Mouse (Mus musculus): Measurements from ENCODE around the gene Ankrd66. TPM values are rescaled to one million over a fixed set of nuclear protein-coding genes. Genes with fewer than 3 reads are reported as not detected.
"Not testable (repeated sequence)": the region's sequence is repeated elsewhere in the genome, so short reads cannot be mapped to it uniquely, and the experiment has no call there.

Gene Ankrd66
- polyA plus RNA-seq, 1 experiment, result not detected

DNA sequence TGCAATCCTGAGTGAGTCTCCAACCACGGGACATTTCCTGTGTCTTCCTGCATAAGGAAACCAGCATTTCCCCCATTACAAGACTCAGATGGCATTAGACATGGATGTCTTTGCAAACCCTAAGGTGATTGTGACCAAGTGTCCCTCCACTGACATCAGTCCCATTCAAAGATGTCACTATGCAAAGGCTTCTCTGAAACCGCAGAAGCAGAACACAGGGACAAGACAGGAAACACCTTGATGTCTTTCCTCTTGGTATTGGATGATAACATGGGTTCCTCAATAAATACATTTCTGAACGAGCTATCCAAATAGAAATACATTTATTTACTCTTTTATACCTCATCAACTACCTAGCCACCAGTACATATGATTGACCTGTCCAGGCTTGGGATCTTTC is 42.2 kb downstream of the Ankrd66 start:
- Histone ChIP-seq H3K27me3 (ENCODE audit: control insufficient read depth, insufficient read depth, low read length) (no peaks in the 10 kb centered on the region), H3K4me1 (replicated peaks; ENCODE audit: control insufficient read depth, insufficient read depth, low read length) (no peaks in the 10 kb centered on the region), H3K27ac (ENCODE audit: control insufficient read depth, insufficient read depth, low read length) (no peak overlapping the region), H3K36me3 (ENCODE audit: control insufficient read depth, insufficient read depth, low read length) (no peaks in the 10 kb centered on the region), H3K4me3 (ENCODE audit: control insufficient read depth, insufficient read depth, low read length) (no peak overlapping the region)
- 18% methylated on average over 3 of the region's 3 CpGs for WGBS
- TF ChIP-seq CTCF (IDR thresholded peaks at IDR 0.05; ENCODE audit: borderline replicate concordance, control insufficient read depth, extremely low read depth, insufficient read depth, low read length, poor library complexity) (no peak), POLR2A (IDR thresholded peaks at IDR 0.05; ENCODE audit: control insufficient read depth, extremely low read depth, insufficient read depth, low read length, poor library complexity) (no peak)
- DNase-seq, result no peak

DNA sequence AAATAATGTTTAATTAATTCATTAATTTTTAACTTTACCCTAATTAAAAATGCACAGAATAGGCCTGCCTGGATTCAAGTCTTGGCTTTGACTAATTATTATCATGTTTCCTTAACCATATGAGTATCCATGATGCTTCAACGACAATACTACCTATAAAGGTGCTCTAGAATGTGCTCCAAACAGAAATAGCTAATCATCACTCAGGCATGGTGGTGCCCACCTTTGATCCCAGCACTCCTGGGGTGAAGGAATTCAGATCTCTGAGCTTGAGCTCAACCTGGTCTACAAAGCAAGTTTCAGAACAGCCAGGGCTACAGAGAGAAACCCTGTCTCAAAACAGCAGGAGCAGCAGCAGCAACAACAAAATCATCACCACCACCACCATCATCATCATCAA is 42.9 kb downstream of the Ankrd66 start:
- H3K4me3 ChIP-seq (ENCODE audit: control insufficient read depth, insufficient read depth, low read length), result no peak overlapping the region
- H3K27ac ChIP-seq (ENCODE audit: control insufficient read depth, insufficient read depth, low read length), result no peak overlapping the region
- no peaks in the 10 kb centered on the region for H3K4me1 ChIP-seq (replicated peaks; ENCODE audit: control insufficient read depth, insufficient read depth, low read length)
- WGBS, result 86% methylated on average over 1 of the region's 1 CpGs
- H3K27me3 ChIP-seq (ENCODE audit: control insufficient read depth, insufficient read depth, low read length), result no peaks in the 10 kb centered on the region
- no peak for DNase-seq
- no peak for TF ChIP-seq CTCF (IDR thresholded peaks at IDR 0.05; ENCODE audit: borderline replicate concordance, control insufficient read depth, extremely low read depth, insufficient read depth, low read length, poor library complexity)
- no peak for TF ChIP-seq POLR2A (IDR thresholded peaks at IDR 0.05; ENCODE audit: control insufficient read depth, extremely low read depth, insufficient read depth, low read length, poor library complexity)
- H3K36me3 ChIP-seq (ENCODE audit: control insufficient read depth, insufficient read depth, low read length), result no peaks in the 10 kb centered on the region

GRCm38 (mm10) chr17:43497521-43497920 is 45.9 kb downstream of the Ankrd66 start:
- H3K27ac ChIP-seq (ENCODE audit: control insufficient read depth, insufficient read depth, low read length), result no peak overlapping the region
- 74% methylated on average over 4 of the region's 4 CpGs for WGBS
- H3K4me3 ChIP-seq (ENCODE audit: control insufficient read depth, insufficient read depth, low read length), result no peak overlapping the region
- H3K27me3 ChIP-seq (ENCODE audit: control insufficient read depth, insufficient read depth, low read length), result no peaks in the 10 kb centered on the region
- H3K36me3 ChIP-seq (ENCODE audit: control insufficient read depth, insufficient read depth, low read length), result no peaks in the 10 kb centered on the region
- H3K4me1 ChIP-seq (replicated peaks; ENCODE audit: control insufficient read depth, insufficient read depth, low read length), result no peaks in the 10 kb centered on the region
- no peak for TF ChIP-seq CTCF (IDR thresholded peaks at IDR 0.05; ENCODE audit: borderline replicate concordance, control insufficient read depth, extremely low read depth, insufficient read depth, low read length, poor library complexity)
- DNase-seq, result no peak

DNA sequence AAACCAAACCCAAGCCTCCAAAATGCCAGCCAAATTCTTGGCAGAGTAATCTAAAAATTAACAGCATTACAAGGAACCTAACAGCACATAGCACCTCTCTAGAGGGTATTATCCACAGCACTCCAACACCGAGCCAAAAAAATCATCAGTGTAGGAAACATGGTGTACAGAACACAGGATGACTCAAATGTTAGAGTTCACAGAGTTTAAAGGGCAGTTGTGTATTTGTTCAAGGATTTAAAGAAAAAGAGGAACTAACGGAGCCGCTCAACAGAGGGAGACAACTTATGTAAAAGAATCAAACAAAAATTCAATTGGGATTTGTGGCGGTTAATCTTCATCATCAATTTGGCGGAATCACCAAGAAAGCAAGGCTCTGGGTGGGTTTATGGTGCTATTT is 47.9 kb downstream of the Ankrd66 start:
- Histone ChIP-seq H3K27me3 (ENCODE audit: control insufficient read depth, insufficient read depth, low read length) (no peaks in the 10 kb centered on the region), H3K4me1 (replicated peaks; ENCODE audit: control insufficient read depth, insufficient read depth, low read length) (no peaks in the 10 kb centered on the region), H3K36me3 (ENCODE audit: control insufficient read depth, insufficient read depth, low read length) (no peaks in the 10 kb centered on the region), H3K4me3 (ENCODE audit: control insufficient read depth, insufficient read depth, low read length) (no peak overlapping the region), H3K27ac (ENCODE audit: control insufficient read depth, insufficient read depth, low read length) (no peak overlapping the region)
- WGBS, result 49% methylated on average over 5 of the region's 5 CpGs
- DNase-seq, result no peak
- TF ChIP-seq CTCF (IDR thresholded peaks at IDR 0.05; ENCODE audit: borderline replicate concordance, control insufficient read depth, extremely low read depth, insufficient read depth, low read length, poor library complexity) (no peak), POLR2A (IDR thresholded peaks at IDR 0.05; ENCODE audit: control insufficient read depth, extremely low read depth, insufficient read depth, low read length, poor library complexity) (no peak)

DNA sequence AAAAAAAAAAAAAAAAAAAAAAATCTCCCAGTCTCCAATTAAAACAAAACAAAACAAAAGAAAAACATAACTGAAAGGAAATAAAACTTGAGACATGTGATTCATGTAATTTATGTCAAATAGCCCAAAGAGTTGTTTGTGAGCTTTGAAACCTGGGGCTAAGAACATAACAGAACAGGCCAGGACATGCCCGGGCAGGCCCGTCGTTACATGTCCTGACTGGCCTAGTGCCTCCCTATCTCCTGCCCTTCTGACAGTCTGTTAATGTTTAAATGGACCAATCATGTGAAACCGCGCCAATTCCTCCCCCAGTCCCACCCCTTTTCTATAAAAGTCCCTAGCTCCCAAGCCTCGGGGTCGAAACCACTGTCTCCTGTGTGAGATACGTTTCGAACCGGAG is 53.1 kb downstream of the Ankrd66 start:
- not testable (repeated sequence) for DNase-seq; H3K4me3 ChIP-seq (ENCODE audit: control insufficient read depth, insufficient read depth, low read length); H3K4me1 ChIP-seq (replicated peaks; ENCODE audit: control insufficient read depth, insufficient read depth, low read length); H3K27me3 ChIP-seq (ENCODE audit: control insufficient read depth, insufficient read depth, low read length); H3K27ac ChIP-seq (ENCODE audit: control insufficient read depth, insufficient read depth, low read length); H3K36me3 ChIP-seq (ENCODE audit: control insufficient read depth, insufficient read depth, low read length)
- 98% methylated on average over 8 of the region's 10 CpGs for WGBS

DNA sequence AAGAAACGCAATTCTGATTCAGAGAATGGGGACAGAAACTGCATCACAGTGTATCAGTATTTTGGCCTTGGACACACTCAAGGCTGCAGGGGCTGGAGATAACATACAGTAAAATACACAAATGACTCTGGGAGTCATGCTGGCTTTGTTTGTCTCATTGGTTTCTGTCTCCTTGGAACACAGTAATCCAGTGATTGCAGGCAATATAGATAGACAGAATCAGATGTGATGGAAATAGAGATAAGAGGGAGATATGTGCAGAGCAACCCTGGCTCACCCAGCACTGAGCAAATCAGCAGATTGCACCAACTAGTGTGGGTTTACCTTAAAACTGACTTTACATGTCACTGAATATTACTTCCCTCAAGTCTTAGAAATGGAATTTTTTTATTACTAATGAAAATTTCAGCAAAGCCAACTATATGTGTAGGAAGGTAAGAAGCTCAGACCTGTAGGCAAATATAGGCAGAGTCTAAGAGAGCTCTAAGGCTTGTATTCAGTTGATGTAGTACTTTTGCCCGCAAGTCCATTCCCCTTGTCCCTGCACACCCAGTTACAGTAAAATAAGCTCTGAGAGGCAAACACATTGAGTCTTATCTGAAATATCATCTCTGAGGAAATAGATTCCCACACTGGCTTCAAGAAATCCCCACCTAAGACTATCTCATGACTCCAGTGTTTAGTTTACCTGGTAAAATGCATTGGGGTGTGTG is 54.8 kb downstream of the Ankrd66 start:
- TF ChIP-seq POLR2A (IDR thresholded peaks at IDR 0.05; ENCODE audit: control insufficient read depth, extremely low read depth, insufficient read depth, low read length, poor library complexity) (no peak), CTCF (IDR thresholded peaks at IDR 0.05; ENCODE audit: borderline replicate concordance, control insufficient read depth, extremely low read depth, insufficient read depth, low read length, poor library complexity) (no peak)
- WGBS, result 98% methylated on average over 2 of the region's 2 CpGs
- H3K4me3 ChIP-seq (ENCODE audit: control insufficient read depth, insufficient read depth, low read length), result no peak overlapping the region
- H3K27ac ChIP-seq (ENCODE audit: control insufficient read depth, insufficient read depth, low read length), result no peak overlapping the region
- no peak for DNase-seq
- no peaks in the 10 kb centered on the region for H3K36me3 ChIP-seq (ENCODE audit: control insufficient read depth, insufficient read depth, low read length)
- H3K27me3 ChIP-seq (ENCODE audit: control insufficient read depth, insufficient read depth, low read length), result no peaks in the 10 kb centered on the region
- no peaks in the 10 kb centered on the region for H3K4me1 ChIP-seq (replicated peaks; ENCODE audit: control insufficient read depth, insufficient read depth, low read length)

GRCm38 (mm10) chr17:43485982-43486381 is 57.5 kb downstream of the Ankrd66 start:
- no peak overlapping the region for H3K27ac ChIP-seq (ENCODE audit: control insufficient read depth, insufficient read depth, low read length)
- H3K27me3 ChIP-seq (ENCODE audit: control insufficient read depth, insufficient read depth, low read length), result no peaks in the 10 kb centered on the region
- TF ChIP-seq CTCF (IDR thresholded peaks at IDR 0.05; ENCODE audit: borderline replicate concordance, control insufficient read depth, extremely low read depth, insufficient read depth, low read length, poor library complexity), result no peak
- TF ChIP-seq POLR2A (IDR thresholded peaks at IDR 0.05; ENCODE audit: control insufficient read depth, extremely low read depth, insufficient read depth, low read length, poor library complexity), result no peak
- H3K4me3 ChIP-seq (ENCODE audit: control insufficient read depth, insufficient read depth, low read length), result no peak overlapping the region
- DNase-seq, result no peak
- 87% methylated on average over 3 of the region's 3 CpGs for WGBS
- no peaks in the 10 kb centered on the region for H3K4me1 ChIP-seq (replicated peaks; ENCODE audit: control insufficient read depth, insufficient read depth, low read length)
- no peaks in the 10 kb centered on the region for H3K36me3 ChIP-seq (ENCODE audit: control insufficient read depth, insufficient read depth, low read length)

Other genes with a start within 250 kb of the Ankrd66 start
- 4.5 and 5.7 TPM in 2 replicates for gene Adgrf5, start 183.2 kb downstream of the Ankrd66 start, polyA plus RNA-seq (2012; rRNA removed)
- gene Mep1a, start 40.8 kb downstream of the Ankrd66 start, polyA plus RNA-seq (2012; rRNA removed), result 1.0 and 1.7 TPM in 2 replicates
- gene Pla2g7, start 24.5 kb upstream of the Ankrd66 start, polyA plus RNA-seq (2012; rRNA removed), result 6.7 and 9.0 TPM in 2 replicates
- 0.01 TPM in 1 of 2 replicates, not detected in the other for gene Tdrd6, start 86.7 kb upstream of the Ankrd66 start, polyA plus RNA-seq (2012; rRNA removed)
- gene Slc25a27, start 123.6 kb upstream of the Ankrd66 start, polyA plus RNA-seq (2012; rRNA removed), result 8.7 and 9.7 TPM in 2 replicates
- 0.20 and 0.35 TPM in 2 replicates for gene Cyp39a1, start 123.8 kb upstream of the Ankrd66 start, polyA plus RNA-seq (2012; rRNA removed)

Data from thymus, adult 2 months (tissue).